Mouse (Mus musculus) bone marrow macrophage, adult 2 months (primary cell): Measurements from ENCODE around the gene Gm26965. TPM values are rescaled to one million over a fixed set of nuclear protein-coding genes. Genes with fewer than 3 reads are reported as not detected.

ENCODE experiments used
- H3K27ac ChIP-seq: 2 replicates; pipeline ENCODE4 v1.5.1; 2012; ENCODE audit warnings: low read depth, low read length; ENCODE audit not compliant: insufficient read depth
- H3K4me1 ChIP-seq: 2 replicates; pipeline ENCODE4 v1.6.1; 2012; ENCODE audit warnings: low read length; ENCODE audit not compliant: control insufficient read depth, insufficient read depth
- H3K4me3 ChIP-seq: 2 replicates; pipeline ENCODE4 v1.5.1; 2012; ENCODE audit warnings: mild to moderate bottlenecking, low read length, moderate library complexity; ENCODE audit not compliant: insufficient read depth
- CTCF ChIP-seq: IDR thresholded peaks from 2 replicates; pipeline ENCODE4 v1.5.1; 2012; ENCODE audit warnings: low read depth, mild to moderate bottlenecking, low read length, moderate library complexity
- POLR2A ChIP-seq: IDR thresholded peaks from 2 replicates; pipeline ENCODE4 v1.6.1; 2012; ENCODE audit warnings: mild to moderate bottlenecking, low read depth, low read length, borderline replicate concordance
- polyA plus RNA-seq: library from polyadenylated mRNA; stranded (reverse); fragments of >200 nt; gene quantifications from 2 replicates; pipeline ENCODE4 v1.2.4, GENCODE M21; 2012; ENCODE audit not compliant: missing spikeins, insufficient read depth, insufficient read length

Gm26965 gene
- not detected in 2 replicates for polyA plus RNA-seq

- H3K4me1 ChIP-seq = peaks cover 22% of the 10 kb centered on the region
- peak within 1 kb of the TSS; percentile 75 for H3K27ac ChIP-seq
- H3K4me3 ChIP-seq = peak within 1 kb of the TSS; percentile 84
- no peak for TF ChIP-seq POLR2A
- TF ChIP-seq CTCF = no peak
Observed at GRCm38 (mm10) chr13:67525753-67526410, at the start of gene Gm26965, which contains the start of gene Zfp87. Gene Gm26965, minus strand, starts transcription at chr13:67526151. Gene Zfp87, minus strand, starts transcription at chr13:67526177.

- no peak overlapping the region for H3K4me3 ChIP-seq
Observed at GRCm38 (mm10) chr13:67572591-67573189, 46.7 kb upstream of the Gm26965 start.

DNA sequence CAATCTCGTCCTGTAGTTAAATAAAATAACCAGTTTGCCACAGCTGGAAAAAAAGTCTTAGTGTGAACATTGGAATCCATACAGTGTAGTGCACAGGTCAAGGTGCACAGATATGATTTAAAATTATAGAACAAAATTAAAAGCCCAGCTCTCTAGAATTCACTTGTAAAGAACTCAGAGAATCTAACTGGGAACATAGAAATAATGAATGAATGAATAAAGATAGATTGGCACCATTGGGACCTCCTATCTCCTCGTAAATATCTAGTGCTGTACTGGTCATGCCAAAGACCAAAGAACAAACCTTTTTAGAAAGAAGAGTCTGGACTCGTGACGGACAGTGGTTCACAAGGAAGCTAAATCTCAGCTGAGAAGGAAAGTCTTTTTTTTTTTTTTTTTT lies 27.8 kb upstream of the Gm26965 start, which contains the start of gene Zfp748:
TSS of gene Zfp748 (minus strand) at position 101 of the 400 bp plus-strand sequence.
- no peak for TF ChIP-seq POLR2A
- no peak for TF ChIP-seq CTCF
- Histone ChIP-seq H3K27ac (peak within 1 kb of the TSS; percentile 84), H3K4me1 (peaks cover 3% of the 10 kb centered on the region), H3K4me3 (peak within 1 kb of the TSS; percentile 99)

More at GRCm38 (mm10) chr13:67572591-67573189, 46.7 kb upstream of the Gm26965 start:
- TF ChIP-seq POLR2A (no peak), CTCF (no peak)
- H3K4me1 ChIP-seq = no peaks in the 10 kb centered on the region
- no peak overlapping the region for H3K27ac ChIP-seq

DNA sequence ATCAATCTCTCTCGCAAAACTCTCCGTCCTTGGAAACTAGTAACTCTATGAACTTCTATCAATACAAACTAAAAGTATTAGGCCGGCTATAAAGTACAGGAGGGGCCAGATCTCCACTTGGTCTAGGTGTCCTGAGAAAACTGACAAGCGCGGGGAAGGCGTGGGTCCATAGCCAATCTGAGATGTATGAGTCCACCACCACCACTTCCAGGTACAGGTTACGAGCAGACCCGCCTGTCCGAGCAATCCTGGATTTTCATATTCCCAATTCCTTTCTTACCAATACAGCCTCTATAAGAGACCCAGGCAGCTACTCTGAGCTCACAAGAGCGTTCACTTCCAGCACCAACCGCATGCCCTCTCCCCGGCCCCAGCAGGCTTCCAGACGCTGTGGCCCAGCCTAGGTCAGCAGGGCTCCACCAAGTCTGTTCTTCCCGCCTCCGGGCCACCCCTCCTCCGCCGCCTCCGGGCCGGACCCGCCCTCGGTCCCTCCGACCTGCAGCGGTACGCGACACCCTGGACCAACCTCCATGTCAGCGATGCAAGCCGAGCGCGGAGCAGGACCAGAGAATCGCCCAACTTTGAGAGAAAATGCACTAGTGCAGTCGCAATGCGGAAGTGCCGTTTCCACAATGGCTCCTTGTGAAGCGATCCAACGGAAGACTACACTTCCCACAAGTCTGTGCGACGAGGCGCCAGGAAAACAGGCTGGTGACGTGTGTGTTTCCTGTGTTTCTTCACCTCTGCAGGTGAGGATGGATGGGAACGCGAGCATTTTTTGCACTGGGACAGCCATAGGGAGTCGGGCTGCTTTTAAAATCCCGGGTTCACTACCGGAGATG lies 26.8 kb upstream of the Gm26965 start:
- TF ChIP-seq CTCF = no peak
- TF ChIP-seq POLR2A = no peak

GRCm38 (mm10) chr13:67545941-67546340 lies 20.0 kb upstream of the Gm26965 start:
- no peak overlapping the region for H3K4me3 ChIP-seq
- no peak overlapping the region for H3K27ac ChIP-seq
- H3K4me1 ChIP-seq = no peaks in the 10 kb centered on the region
- TF ChIP-seq POLR2A (no peak), CTCF (no peak)

More for the DNA sequence above, 26.8 kb upstream of the Gm26965 start:
- Histone ChIP-seq H3K4me1 (peaks cover 3% of the 10 kb centered on the region), H3K27ac (peak overlapping the region; percentile 84), H3K4me3 (peak overlapping the region; percentile 99)

DNA sequence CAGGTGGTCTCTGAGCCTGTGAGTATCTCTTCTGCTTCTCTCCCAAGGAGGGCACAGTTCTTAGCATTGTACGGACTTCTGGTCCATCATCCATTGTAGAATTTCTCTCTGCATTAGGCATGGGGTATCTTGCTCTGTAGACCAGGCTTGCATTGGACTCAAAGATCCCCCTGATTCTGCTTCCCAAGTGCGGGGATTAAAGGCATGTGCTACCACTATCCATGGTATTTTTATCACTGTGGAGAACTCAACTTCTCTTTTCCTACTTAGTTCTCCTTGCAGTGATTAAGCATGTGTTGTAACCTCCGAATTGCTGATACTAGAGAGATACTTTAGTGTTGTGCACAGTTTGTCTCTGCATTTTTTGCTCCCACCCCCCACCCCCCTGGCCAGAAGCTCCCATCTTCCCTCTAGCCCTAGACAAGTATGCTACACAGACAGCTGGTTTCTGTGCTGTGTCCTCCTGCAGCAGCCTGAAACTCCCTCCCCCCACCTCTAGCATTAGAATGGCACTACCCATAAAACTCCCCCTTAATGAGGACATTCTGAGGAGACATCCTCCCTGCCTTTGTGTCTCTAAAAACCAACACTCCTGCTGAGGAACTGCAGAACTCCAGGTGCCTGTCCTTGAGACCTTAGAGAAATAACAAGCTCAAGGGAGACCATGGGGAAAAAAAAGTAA lies 1.2 kb upstream of the Gm26965 start:
- peaks cover 22% of the 10 kb centered on the region for H3K4me1 ChIP-seq
- no peak for TF ChIP-seq CTCF
- TF ChIP-seq POLR2A = no peak
- no peak overlapping the region for H3K4me3 ChIP-seq
- H3K27ac ChIP-seq = peak overlapping the region; percentile 75

- Histone ChIP-seq H3K4me1 (peaks cover 5% of the 10 kb centered on the region), H3K27ac (no peak overlapping the region), H3K4me3 (no peak overlapping the region)
- no peak for TF ChIP-seq CTCF
- no peak for TF ChIP-seq POLR2A
Observed at GRCm38 (mm10) chr13:67500908-67501307, 25.0 kb downstream of the Gm26965 start.

- TF ChIP-seq CTCF = no peak
- Histone ChIP-seq H3K27ac (no peak within 1 kb of the TSS), H3K4me3 (peak within 1 kb of the TSS; percentile 72), H3K4me1 (peaks cover 5% of the 10 kb centered on the region)
Observed at GRCm38 (mm10) chr13:67500084-67500719, 25.7 kb downstream of the Gm26965 start, which contains the start of gene Zfp58. Gene Zfp58, minus strand, starts transcription at chr13:67500555.

DNA sequence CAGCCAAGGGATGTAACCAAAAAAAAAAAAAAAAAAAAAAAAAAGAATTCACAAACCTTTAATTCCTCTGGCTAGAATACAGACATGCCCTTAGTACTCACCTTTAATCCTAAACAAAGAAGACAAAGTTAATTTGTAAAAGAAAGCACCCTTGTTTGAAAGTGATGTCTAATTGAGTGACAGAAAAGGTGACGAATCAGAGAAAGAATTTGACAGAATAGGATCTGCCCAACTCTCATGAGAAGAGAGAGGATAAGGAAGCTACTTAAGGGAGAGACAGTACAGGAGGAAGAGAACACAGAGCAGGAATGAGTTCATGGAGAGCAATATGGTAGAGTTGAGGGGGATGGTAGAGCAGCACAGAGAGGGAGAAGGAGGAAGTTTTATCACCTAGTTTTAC lies 30.3 kb downstream of the Gm26965 start:
- no peak overlapping the region for H3K4me3 ChIP-seq
- no peak overlapping the region for H3K27ac ChIP-seq
- H3K4me1 ChIP-seq = peaks cover 5% of the 10 kb centered on the region
- TF ChIP-seq CTCF (no peak), POLR2A (no peak)
